Mouse (Mus musculus): ENCODE data around the gene Fam131a.

Gene Fam131a

DNA sequence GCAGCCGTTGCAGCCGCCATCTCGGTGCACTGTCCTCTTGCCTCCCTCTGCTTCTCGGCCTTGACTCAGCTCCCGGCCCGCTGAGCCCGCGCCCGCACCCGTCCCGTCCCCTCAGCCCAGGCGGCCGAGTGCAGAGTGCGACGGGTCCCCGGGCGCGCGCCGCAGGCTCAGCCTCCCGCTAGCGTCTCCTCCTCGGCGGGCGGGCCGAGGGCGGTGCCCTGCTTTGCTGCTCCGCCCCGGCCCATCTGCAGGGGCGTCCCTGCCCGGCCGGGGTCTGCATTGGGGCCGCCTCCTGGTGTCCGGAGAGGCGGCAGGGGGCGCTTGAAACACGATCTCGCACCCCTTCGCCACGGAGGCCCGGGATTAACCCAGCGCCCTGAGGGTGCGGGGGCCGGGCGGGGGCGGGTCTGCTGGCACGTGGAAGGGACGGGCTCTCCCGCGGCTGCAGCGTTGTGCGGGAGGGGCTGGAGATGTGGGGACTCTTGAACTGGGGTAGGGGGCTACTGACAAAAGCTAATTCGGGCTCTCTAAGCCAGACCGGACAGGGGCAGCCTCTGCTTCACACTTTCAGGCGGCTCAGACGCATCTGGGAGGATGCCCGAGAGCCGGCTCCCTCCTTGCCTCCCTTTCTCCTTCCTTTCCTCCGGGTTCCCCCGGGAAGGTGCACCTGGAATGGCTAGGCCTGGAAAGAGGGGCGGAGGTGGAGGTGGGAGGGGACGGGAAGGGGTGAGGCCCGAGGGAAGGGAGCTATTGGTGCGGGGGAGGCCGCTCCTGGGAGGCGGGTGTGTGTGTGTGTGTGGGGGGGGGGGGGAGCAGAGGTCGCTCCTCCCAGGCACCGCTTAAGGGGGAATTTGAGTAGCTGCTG is 23.2 kb downstream of the Fam131a start:
- no peak for DNase-seq (ENCODE audit: low read depth, low spot score)

DNA sequence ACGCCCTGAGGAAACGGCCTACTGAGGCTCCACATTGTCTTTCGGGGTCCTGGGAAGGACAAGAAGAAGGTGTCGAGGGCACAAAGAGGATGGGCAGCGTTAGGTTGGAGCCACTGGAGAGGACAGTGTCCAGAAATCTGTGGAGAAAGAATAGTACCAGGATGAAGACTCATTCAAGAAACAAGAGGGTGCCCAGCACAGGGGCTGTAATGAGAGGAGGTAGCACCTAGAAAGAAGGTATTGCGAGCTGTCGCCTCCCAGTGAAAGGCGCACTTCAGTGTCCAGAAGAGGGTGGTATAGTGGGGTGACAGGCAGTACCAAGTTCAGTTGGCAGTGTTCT is 23.8 kb downstream of the Fam131a start:
- DNase-seq (ENCODE audit: low read depth, low spot score), result no peak

- DNase-seq (ENCODE audit: low read depth, low spot score), result peak; percentile 98
These were observed 24.3 kb downstream of the Fam131a start, which contains the start of the genes Polr2h and Clcn2 for GRCm38 (mm10) chr16:20717181-20717977. Gene Polr2h (plus strand): TSS chr16:20717665. Gene Clcn2 (minus strand): TSS chr16:20717746.

DNA sequence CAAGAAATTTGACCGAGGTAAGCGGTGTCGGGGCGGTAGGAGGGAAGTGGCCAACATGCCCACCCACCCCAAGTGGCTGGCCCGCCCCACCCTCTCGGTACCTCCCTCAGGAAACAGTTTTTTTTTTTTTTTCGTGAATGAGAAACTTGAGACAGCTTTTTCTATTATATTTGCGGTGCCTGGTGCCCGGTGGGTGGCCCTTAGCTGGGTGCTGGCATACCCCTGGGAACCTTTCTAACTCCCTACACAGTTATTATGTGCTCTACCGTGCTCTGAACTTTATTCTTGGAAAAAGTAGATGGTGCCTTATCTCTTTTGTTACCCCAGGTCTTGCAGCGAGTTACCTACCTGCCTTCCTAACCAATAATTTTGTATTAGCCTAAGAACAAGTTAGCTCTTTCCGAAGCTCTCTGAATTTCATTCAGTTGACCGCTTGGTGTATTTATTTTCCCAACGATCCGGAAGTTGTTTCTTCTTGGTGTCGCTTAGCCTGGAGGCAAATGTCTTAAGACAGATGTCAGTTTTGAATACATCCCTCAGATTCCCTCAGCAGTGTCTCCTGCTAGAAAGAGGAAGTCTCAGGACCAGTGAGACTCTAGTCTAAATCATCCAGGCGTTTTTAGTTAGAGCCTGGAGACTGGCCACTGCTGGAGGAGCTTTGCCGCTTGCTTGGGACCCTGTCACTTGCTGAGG is 25.1 kb downstream of the Fam131a start:
- no peak for DNase-seq (ENCODE audit: low read depth, low spot score)

DNA sequence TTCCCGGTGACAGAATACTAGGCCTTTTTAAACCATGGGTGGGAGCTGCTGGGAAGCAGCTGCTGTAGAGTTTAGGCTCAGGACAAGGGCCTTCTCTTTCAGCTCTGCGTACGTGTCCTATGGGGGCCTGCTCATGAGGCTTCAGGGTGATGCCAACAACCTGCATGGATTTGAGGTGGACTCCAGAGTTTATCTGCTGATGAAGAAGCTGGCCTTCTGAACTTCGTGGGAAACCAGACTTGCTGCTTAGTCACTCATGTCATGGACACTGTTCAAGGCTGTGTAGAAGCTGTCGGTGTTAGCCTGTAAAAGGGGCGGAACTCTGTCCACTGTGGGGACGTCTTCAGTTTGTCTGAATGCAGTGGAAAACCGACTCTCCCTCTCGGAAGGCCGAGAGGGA is 28.8 kb downstream of the Fam131a start:
- DNase-seq (ENCODE audit: low read depth, low spot score), result no peak

- DNase-seq (ENCODE audit: low read depth, low spot score), result no peak
These were observed 29.7 kb downstream of the Fam131a start for GRCm38 (mm10) chr16:20722736-20723135.

- no peak for DNase-seq (ENCODE audit: low read depth, low spot score)
These were observed 30.2 kb downstream of the Fam131a start for GRCm38 (mm10) chr16:20723247-20723646.

DNA sequence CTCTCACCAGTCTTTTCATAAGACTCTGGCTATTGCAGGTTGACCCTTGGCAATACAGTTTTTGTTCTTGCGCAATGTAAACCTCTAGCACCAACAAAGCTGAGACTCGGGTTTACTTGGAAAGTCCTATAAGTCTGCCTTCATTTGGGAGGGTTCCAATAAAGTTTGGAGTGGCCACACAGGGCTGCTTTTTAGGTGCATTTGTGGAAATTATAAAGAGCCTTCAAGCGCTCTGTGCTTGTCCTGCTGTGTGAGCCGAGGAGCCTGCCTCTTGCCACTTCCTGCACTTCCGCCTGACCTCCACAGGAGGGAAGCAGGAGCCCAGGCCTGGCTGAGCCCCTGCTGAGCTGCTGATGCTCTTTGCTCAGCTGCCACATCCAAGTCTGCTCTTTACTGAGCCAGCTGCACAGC is 31.3 kb downstream of the Fam131a start:
- DNase-seq (ENCODE audit: low read depth, low spot score), result peak; percentile 74

GRCm38 (mm10) chr16:20725321-20725720 is 32.3 kb downstream of the Fam131a start:
- DNase-seq (ENCODE audit: low read depth, low spot score), result no peak

- no peak for DNase-seq (ENCODE audit: low read depth, low spot score)
These were observed 32.7 kb downstream of the Fam131a start for GRCm38 (mm10) chr16:20725750-20726149.

GRCm38 (mm10) chr16:20726384-20726783 is 33.3 kb downstream of the Fam131a start:
- peak; percentile 76 for DNase-seq (ENCODE audit: low read depth, low spot score)

DNA sequence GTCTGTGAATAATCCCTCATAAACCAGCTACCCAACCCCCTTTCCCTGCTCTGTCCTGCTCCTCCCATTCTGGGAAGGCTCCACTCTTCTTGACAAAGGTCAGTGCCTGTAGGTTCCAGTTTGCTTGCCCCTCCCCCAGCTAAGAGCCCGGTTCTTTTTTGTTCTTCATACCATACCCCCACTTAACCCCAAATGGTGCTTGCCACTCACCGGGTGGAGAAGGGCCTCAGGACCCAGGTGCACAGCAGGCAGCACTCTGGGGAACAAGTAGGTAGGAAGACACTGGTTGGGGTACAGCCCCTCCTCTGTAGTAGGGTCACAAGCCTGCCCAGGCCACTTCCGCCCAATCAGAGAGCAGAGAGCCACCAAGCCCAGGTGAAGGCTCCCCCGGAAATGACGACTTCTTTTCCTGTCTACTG is 37.3 kb downstream of the Fam131a start:
- DNase-seq (ENCODE audit: low read depth, low spot score), result no peak

- DNase-seq (ENCODE audit: low read depth, low spot score), result no peak
These were observed 38.6 kb downstream of the Fam131a start for GRCm38 (mm10) chr16:20731688-20732087.

- DNase-seq (ENCODE audit: low read depth, low spot score), result no peak
These were observed 39.3 kb downstream of the Fam131a start for GRCm38 (mm10) chr16:20732251-20732924.

- DNase-seq (ENCODE audit: low read depth, low spot score), result peak; percentile 60
These were observed 40.1 kb downstream of the Fam131a start, which contains the start of gene Chrd for GRCm38 (mm10) chr16:20732925-20733730. Gene Chrd (plus strand): TSS chr16:20733127.

- no peak for DNase-seq (ENCODE audit: low read depth, low spot score)
These were observed 41.0 kb downstream of the Fam131a start, which contains the start of gene Thpo for GRCm38 (mm10) chr16:20733731-20734730. Gene Thpo (minus strand): TSS chr16:20734511.

DNA sequence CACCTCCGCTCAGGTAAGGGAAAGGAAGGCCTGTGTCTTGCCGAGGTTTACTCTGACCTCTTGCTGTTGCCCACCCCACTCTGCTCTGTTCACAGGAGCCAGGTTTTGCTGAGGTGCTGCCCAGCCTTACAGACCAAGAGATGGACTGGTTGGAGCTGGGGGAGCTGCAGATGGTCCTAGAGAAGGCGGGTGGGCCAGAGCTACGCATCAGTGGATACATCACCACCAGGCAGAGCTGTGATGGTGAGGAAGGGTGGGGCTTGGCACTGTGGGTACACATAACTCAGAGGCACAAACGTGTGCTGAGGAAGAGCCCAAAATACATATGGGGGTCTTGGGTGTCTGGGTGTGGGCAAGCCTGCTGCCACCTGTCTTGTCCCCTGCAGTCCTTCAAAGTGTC is 42.6 kb downstream of the Fam131a start:
- no peak for DNase-seq (ENCODE audit: low read depth, low spot score)

DNA sequence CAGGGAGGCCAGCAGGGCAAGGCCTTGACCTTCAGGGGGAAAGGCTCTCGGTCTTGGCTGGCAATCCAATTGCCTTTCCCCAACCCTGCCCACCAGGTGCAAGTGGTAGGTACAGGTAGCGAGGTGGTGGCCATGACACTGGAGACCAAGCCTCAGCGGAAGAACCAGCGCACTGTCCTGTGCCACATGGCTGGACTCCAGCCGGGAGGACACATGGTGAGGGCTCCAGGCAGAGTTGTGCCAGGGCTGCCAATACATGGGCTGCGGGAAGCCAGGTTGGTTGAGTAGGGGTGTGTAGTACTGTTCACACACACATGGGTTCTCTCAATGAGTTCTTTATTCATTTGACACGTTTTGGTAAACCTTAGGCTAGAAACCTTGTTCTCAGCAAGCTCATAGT is 43.1 kb downstream of the Fam131a start:
- DNase-seq (ENCODE audit: low read depth, low spot score), result no peak

DNA sequence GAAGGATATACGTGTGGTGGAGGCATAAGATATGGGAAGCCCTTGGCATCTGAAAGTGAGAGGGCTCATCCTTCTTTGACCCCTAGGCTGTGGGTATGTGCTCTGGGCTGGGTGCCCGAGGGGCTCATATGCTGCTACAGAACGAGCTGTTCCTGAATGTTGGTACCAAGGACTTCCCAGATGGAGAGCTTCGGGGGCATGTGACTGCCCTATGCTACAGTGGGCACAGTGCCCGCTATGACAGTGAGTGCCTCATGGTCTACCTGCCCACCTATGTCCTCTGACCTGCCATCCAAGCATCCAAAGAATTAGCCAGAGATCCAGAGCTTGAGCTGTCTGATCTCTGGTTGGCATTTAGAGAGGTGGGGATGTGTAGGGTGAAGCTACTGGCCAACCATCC is 43.8 kb downstream of the Fam131a start:
- DNase-seq (ENCODE audit: low read depth, low spot score), result no peak

Measured in skeletal muscle tissue, adult 2 months (tissue).